Mouse (Mus musculus) kidney, postnatal 0 days (tissue): Measurements from ENCODE around the gene Trim80. TPM values are rescaled to one million over a fixed set of nuclear protein-coding genes. Genes with fewer than 3 reads are reported as not detected.
A peak's percentile ranks its signal among the peaks of the same experiment; 100 is the strongest.

Experiments
- ATAC-seq: fragments of 200-750 bp; cut with Nextera tagmentation; replicated peaks from 2 replicates; pipeline ENCODE4 v1.8.0; 2017; ENCODE audit warnings: low read depth, moderate number of reproducible peaks, moderate TSS enrichment, moderate library complexity; ENCODE audit not compliant: low FRiP score
- DNase-seq: peaks from one replicate; pipeline ENCODE4 v3.0.0-alpha.2; 2016; ENCODE audit warnings: low spot score
- H3K27ac ChIP-seq: fragments of 300-500 bp; sonication (generic); 2 replicates; pipeline ENCODE4 v1.5.1; 2014; ENCODE audit warnings: mild to moderate bottlenecking
- H3K27me3 ChIP-seq: fragments of 300-500 bp; sonication (generic); 2 replicates; pipeline ENCODE4 v1.6.1; 2014; ENCODE audit warnings: low read length, mixed read lengths; ENCODE audit not compliant: insufficient read depth
- H3K36me3 ChIP-seq: fragments of 300-500 bp; sonication (generic); 2 replicates; pipeline ENCODE4 v1.6.1; 2014; ENCODE audit warnings: low read length, mixed read lengths; ENCODE audit not compliant: insufficient read depth
- H3K4me1 ChIP-seq: fragments of 300-500 bp; sonication (generic); replicated peaks from 2 replicates; pipeline ENCODE4 v1.6.1; 2014; ENCODE audit warnings: antibody characterized with exemption, low read length, mixed read lengths; ENCODE audit not compliant: insufficient read depth
- H3K4me2 ChIP-seq: fragments of 300-500 bp; sonication (generic); 2 replicates; pipeline ENCODE4 v1.6.1; 2014; ENCODE audit warnings: mild to moderate bottlenecking, low read length, moderate library complexity, mixed read lengths
- H3K4me3 ChIP-seq: fragments of 300-500 bp; sonication (generic); replicated peaks from 2 replicates; pipeline ENCODE4 v1.5.1; 2014; ENCODE audit warnings: low read depth, low read length
- H3K9ac ChIP-seq: fragments of 300-500 bp; sonication (generic); 2 replicates; pipeline ENCODE4 v1.6.1; 2014; ENCODE audit warnings: low read depth, low read length
- H3K9me3 ChIP-seq: fragments of 300-500 bp; sonication (generic); replicated peaks from 2 replicates; pipeline ENCODE4 v1.6.1; 2016; ENCODE audit warnings: low read length, inconsistent platforms, mixed read lengths
- CTCF ChIP-seq: IDR thresholded peaks from 2 replicates; pipeline ENCODE4 v1.5.1; 2016; ENCODE audit warnings: antibody characterized with exemption, low read depth, mild to moderate bottlenecking, moderate library complexity
- WGBS: fragments of 180-500 bp; shearing (Covaris S2); extraction: QIAGEN DNeasy Blood & Tissue Kit; methylation state at CpG from one replicate; pipeline ENCODE4 v1.1.7; 2014; 5-methylcytosine and 5-hydroxymethylcytosine counted together
- polyA plus RNA-seq: library from polyadenylated mRNA; unstranded; fragments of >200 nt; fragmentation: Nextera tagmentation; extraction: Ambion mirVana; gene quantifications from 2 replicates; pipeline ENCODE4 v1.2.1, GENCODE M21; 2015

Trim80 gene
- polyA plus RNA-seq, 1 experiment from 2014 or later = 0.49 TPM

DNA sequence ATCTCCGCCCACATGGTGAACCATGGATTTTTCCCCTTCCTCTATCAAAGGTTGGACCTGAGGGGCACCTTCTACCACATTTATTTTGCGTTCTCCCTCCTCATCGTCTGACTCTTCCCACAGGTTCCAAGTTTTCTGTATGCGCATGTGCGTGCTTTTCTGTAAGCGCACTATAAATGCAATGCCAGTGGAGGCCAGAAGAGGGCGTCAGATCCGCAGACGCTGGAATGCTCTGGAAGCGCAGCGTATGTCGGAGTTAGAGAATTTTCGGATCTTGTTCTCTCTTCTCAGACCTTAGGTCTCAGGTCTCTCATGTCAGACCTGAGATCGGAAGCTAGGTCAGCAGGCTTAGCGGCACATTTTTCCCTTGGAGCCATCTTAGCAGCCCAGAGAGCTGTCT lies 15.3 kb downstream of the Trim80 start:
- Histone ChIP-seq H3K4me3 (no peak overlapping the region), H3K4me2 (no peak overlapping the region), H3K27me3 (no peaks in the 10 kb centered on the region), H3K36me3 (no peaks in the 10 kb centered on the region), H3K9me3 (no peaks in the 10 kb centered on the region), H3K27ac (no peak overlapping the region), H3K4me1 (no peaks in the 10 kb centered on the region), H3K9ac (no peak overlapping the region)
- DNase-seq (no peak), ATAC-seq (no peak)
- 89% methylated on average over 15 of the region's 15 CpGs for WGBS
- TF ChIP-seq CTCF = peak; percentile 37; the same call in 1 of the 2 replicates

DNA sequence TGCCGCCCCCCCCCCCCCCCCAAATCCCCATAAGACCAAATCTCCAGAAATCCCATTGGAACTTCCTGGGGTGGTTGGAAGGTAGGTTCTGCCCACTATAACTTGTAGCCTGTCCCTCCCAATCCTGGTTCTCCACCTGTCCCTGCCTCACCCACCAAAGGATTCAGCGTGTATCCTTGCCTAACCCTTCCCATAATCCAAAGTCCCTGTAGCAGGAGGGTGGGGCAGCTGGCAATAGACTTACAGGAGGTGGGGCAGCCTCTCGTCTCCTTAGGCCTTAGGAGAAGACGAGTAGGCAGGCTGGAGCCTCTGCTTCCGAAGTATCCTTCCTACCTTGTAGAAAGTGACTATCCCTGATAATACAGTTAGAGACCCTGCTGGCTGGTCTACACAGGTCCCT lies 15.8 kb downstream of the Trim80 start:
- no peaks in the 10 kb centered on the region for H3K36me3 ChIP-seq
- no peaks in the 10 kb centered on the region for H3K9me3 ChIP-seq
- no peaks in the 10 kb centered on the region for H3K4me1 ChIP-seq
- H3K9ac ChIP-seq = no peak overlapping the region
- no peak for TF ChIP-seq CTCF
- H3K4me2 ChIP-seq = no peak overlapping the region
- DNase-seq = no peak
- H3K27ac ChIP-seq = no peak overlapping the region
- H3K4me3 ChIP-seq = no peak overlapping the region
- WGBS = 89% methylated on average over 5 of the region's 5 CpGs
- ATAC-seq = no peak
- H3K27me3 ChIP-seq = no peaks in the 10 kb centered on the region

DNA sequence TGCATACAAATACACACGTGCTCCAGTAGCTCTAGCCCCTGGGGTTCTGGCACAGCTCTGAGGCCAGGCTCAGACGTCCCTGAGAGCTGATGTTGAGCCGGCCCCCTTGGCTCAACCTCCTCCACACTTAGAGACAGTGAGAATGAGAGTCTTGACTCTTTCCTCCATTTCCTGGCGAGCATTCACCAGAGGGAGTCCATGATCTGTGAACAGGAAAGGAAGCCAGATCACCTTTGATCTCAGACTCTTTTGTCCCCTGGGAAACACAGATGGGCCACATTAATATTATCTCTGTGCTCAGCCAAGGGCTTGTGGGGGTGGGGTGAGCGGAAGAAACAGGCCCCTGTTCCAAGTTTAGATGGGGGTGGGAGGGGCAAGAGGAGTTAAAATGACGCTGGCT lies 17.1 kb downstream of the Trim80 start:
- ATAC-seq (no peak), DNase-seq (peak; percentile 58)
- no peak for TF ChIP-seq CTCF
- no peaks in the 10 kb centered on the region for H3K9me3 ChIP-seq
- no peak overlapping the region for H3K4me2 ChIP-seq
- WGBS = 26% methylated on average over 6 of the region's 6 CpGs
- H3K4me1 ChIP-seq = no peaks in the 10 kb centered on the region
- no peak overlapping the region for H3K27ac ChIP-seq
- H3K27me3 ChIP-seq = no peaks in the 10 kb centered on the region
- no peak overlapping the region for H3K9ac ChIP-seq
- H3K36me3 ChIP-seq = no peaks in the 10 kb centered on the region
- H3K4me3 ChIP-seq = no peak overlapping the region

DNA sequence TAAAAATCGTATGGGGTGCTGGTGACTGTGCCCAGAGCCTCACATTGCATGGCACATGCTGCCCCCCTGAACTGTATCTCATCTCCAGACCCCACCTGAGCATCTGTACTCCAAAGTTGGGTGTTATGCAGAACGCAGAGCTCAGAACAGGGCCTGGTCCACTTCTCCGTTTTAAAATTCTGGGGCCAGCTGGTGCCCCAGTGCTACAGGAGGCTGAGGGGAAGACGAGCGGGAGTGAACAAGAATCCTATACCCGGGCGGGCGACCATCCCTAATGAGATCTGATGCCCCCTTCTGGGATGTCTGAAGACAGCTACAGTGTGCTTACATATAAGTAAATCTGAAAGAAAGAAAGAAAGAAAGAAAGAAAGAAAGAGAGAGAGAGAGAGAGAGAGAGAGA lies 20.6 kb downstream of the Trim80 start:
- ATAC-seq (no peak), DNase-seq (no peak)
- Histone ChIP-seq H3K9ac (no peak overlapping the region), H3K9me3 (no peaks in the 10 kb centered on the region), H3K4me1 (no peaks in the 10 kb centered on the region), H3K27me3 (no peaks in the 10 kb centered on the region), H3K27ac (no peak overlapping the region), H3K4me3 (no peak overlapping the region), H3K4me2 (no peak overlapping the region), H3K36me3 (no peaks in the 10 kb centered on the region)
- peak; percentile 6; the same call in 1 of the 2 replicates for TF ChIP-seq CTCF
- WGBS = 28% methylated on average over 8 of the region's 8 CpGs

DNA sequence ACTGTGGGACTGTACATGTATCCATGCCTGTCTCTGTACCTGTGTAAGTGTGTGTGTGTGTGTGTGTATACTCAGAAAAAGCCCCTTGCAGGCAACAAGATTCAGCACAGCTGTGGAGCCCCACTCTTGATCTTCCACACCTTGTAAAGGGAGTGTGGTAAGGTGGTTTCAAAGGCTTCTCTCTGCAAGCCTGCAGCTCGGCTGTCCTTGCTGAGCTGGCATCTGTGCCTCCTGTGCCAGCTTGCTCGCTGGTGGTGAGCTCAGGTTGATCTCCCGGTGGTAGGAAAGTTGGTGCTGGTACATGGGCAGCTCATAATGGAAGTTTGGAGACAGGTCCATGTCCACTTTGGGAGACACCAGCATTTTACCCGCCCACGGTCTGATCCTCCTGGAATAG lies 21.5 kb downstream of the Trim80 start:
- peak overlapping the region; percentile 38; the same call in 1 of the 2 replicates for H3K4me2 ChIP-seq
- no peaks in the 10 kb centered on the region for H3K4me1 ChIP-seq
- no peak for TF ChIP-seq CTCF
- H3K27me3 ChIP-seq = no peaks in the 10 kb centered on the region
- no peak for ATAC-seq
- H3K4me3 ChIP-seq = no peak overlapping the region
- WGBS = 65% methylated on average over 5 of the region's 5 CpGs
- H3K9ac ChIP-seq = no peak overlapping the region
- no peaks in the 10 kb centered on the region for H3K36me3 ChIP-seq
- H3K9me3 ChIP-seq = no peaks in the 10 kb centered on the region
- H3K27ac ChIP-seq = peak overlapping the region; percentile 86
- DNase-seq = no peak

DNA sequence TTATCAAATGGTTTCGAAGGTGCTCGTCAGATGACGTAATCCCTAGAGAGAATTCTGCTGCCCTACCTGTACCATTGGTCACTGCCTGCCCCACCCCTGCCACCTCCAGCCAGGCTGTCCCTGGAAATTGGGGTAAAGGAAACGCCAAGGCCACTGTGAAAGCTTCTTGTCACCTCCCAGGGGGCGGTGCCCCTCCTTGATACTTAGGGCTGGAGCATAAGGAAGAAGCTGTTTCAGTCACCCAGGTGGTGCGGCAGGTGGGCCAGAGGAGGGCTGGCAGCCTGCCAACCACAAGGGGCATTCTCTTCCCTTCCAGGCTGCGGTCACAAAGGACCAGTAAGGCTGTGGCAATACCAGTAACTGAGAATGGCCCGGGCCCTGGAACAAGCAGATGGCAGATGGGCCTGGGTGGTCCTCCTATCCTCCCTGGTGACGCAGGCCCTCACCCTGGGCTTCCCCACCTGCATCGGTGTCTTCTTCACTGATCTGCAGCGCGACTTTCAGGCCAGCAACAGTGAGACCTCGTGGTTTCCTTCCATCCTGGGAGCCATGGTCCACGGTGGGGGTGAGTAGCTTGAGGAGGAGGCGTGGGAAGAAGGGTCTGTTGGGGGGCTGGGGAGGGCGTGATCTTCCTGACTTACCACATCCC lies 22.0 kb downstream of the Trim80 start, which contains the start of gene Slc16a5:
TSS of gene Slc16a5 (plus strand) at position 232 of the 649 bp plus-strand sequence.
- Histone ChIP-seq H3K27ac (peak within 1 kb of the TSS; percentile 86), H3K9me3 (no peaks in the 10 kb centered on the region), H3K4me1 (no peaks in the 10 kb centered on the region), H3K27me3 (no peaks in the 10 kb centered on the region), H3K4me3 (no peak within 1 kb of the TSS; the same call in 1 of the 2 replicates), H3K9ac (peak within 1 kb of the TSS; percentile 28; the same call in 1 of the 2 replicates), H3K36me3 (no peaks in the 10 kb centered on the region), H3K4me2 (peak within 1 kb of the TSS; percentile 38)
- DNase-seq = no peak
- WGBS = 71% methylated on average over 16 of the region's 16 CpGs
- peak; percentile 44; the same call in 1 of the 2 replicates for ATAC-seq
- no peak; the same call in 1 of the 2 replicates for TF ChIP-seq CTCF
